Mouse (Mus musculus) lung, embryonic 15.5 days (tissue): Measurements from ENCODE around the gene Lpar3. TPM values are rescaled to one million over a fixed set of nuclear protein-coding genes. Genes with fewer than 3 reads are reported as not detected.

Experiments used
- polyA plus RNA-seq: library from polyadenylated mRNA; unstranded; fragments of >200 nt; fragmentation: Nextera tagmentation; extraction: Ambion mirVana; gene quantifications from 2 replicates; pipeline ENCODE4 v1.2.1, GENCODE M21; 2015

Gene Lpar3
- polyA plus RNA-seq, 1 experiment from 2014 or later, result 2.4 TPM

Other genes starting within 250 kb of the Lpar3 start
- gene Syde2, start 233.1 kb upstream of the Lpar3 start, polyA plus RNA-seq, result 1.8 and 2.3 TPM in 2 replicates
- 1.8 and 2.2 TPM in 2 replicates for gene Wdr63, start 112.8 kb upstream of the Lpar3 start, polyA plus RNA-seq
- gene Mcoln3, start 103.5 kb upstream of the Lpar3 start, polyA plus RNA-seq, result 0.70 and 1.1 TPM in 2 replicates
- 0.91 and 2.3 TPM in 2 replicates for gene Mcoln2, start 71.1 kb upstream of the Lpar3 start, polyA plus RNA-seq
- 31.4 and 33.5 TPM in 2 replicates for gene Ssx2ip, start 183.7 kb downstream of the Lpar3 start, polyA plus RNA-seq
- 10.0 and 11.1 TPM in 2 replicates for gene Ctbs, start 228.8 kb downstream of the Lpar3 start, polyA plus RNA-seq